Mouse (Mus musculus) G1E (cell line): ENCODE results near the gene Nckap5.

ENCODE experiments used
- CTCF ChIP-seq: IDR thresholded peaks from 2 replicates; pipeline ENCODE4 v1.5.1; 2012; ENCODE audit warnings: low read depth, low read length, inconsistent platforms, mixed read lengths
- GATA1 ChIP-seq: IDR thresholded peaks from 2 replicates; pipeline ENCODE4 v1.6.1; 2012; ENCODE audit warnings: borderline replicate concordance, low read length, inconsistent platforms, mixed read lengths
- GATA2 ChIP-seq: IDR thresholded peaks from 2 replicates; pipeline ENCODE4 v1.6.1; 2012; ENCODE audit warnings: low read depth, low read length, inconsistent platforms, borderline replicate concordance
- POLR2AphosphoS5 ChIP-seq: IDR thresholded peaks from 2 replicates; pipeline ENCODE4 v1.6.1; 2012; ENCODE audit warnings: low read depth, low read length, inconsistent platforms; ENCODE audit not compliant: insufficient replicate concordance
- TAL1 ChIP-seq: conservative IDR thresholded peaks from 2 replicates; pipeline ENCODE4 v1.6.1; 2012; ENCODE audit warnings: low read depth, low read length, inconsistent platforms, mixed read lengths

GRCm38 (mm10) chr1:126817381-126818034 lies 13.1 kb downstream of the Nckap5 start:
- TF ChIP-seq CTCF (no peak), GATA1 (no peak), TAL1 (no peak), POLR2AphosphoS5 (no peak), GATA2 (no peak)
